Mouse (Mus musculus): ENCODE measurements around the gene Rnf223.
A peak's percentile ranks its signal among the peaks of the same experiment; 100 is the strongest.

Rnf223 gene

DNA sequence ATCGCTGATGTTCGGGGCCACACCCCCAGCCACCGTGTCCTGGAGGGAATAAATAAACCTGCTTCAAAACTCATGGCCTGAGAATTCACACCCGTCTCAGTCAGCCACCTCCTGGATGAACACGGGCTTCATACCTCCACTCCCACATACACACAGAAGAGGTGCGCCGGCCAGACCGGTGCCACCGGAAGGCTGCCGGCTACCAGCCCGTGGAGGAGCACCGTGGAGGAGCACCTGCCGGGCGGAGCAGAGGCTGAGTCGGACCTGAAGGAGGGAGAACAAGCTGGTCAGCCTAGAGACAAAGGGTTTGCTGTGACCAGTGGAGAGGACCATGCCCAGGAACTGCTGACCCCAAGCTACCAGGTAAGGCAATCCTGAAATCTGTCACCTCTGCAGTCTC, at the start of gene Rnf223:
Gene Rnf223, plus strand, starts transcription at position 78 of the 400 bp plus-strand sequence.
- no peak for DNase-seq

DNA sequence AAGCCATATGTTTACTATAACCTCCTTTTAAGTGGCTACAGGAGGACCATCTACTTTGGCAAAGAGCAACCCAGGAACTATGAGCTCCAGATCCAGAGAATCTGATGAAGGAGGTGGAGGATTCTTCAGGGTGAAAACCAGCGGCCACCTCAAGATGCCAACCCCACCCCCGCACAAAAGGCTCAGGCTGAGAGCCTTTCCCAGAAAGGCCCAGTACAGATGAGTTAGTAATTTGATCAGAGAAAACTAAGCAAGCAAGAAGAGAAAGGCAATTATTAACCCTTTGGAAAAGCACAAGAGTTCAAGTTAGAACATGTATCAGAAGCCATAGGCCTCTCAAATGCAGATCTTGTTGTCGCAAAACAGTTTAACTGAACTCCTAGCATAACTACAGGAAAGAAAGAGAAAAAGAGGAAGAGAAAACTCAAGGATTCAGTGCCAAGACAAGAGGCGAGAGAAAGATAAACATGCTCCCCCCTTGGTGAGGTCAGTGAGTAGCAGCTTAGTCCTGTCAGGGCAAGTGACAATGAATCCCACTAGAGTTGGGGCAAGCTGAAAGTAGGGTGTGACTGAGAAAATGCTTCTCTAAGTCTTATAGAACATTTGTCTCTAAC, 47.6 kb upstream of the Rnf223 start:
- DNase-seq: no peak

DNA sequence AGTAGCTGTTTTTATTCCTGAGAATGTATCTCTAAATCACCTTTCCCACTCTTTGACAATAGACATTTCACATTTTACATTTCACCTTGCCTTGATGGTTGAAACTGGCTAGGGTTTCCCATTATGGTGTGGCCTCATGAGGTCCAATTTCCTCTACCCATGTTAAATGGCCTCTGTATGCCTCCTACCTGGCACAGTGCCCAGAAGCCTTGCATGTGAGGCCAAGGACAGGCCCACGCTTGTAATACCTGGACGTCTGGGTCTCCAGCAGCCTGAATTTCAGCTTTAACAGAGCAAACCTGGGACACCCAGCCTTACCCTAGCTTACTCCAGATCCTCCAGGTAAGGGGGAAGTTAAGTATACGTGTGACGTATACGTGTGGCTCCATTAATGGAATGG, 47.0 kb upstream of the Rnf223 start:
- DNase-seq: no peak

DNA sequence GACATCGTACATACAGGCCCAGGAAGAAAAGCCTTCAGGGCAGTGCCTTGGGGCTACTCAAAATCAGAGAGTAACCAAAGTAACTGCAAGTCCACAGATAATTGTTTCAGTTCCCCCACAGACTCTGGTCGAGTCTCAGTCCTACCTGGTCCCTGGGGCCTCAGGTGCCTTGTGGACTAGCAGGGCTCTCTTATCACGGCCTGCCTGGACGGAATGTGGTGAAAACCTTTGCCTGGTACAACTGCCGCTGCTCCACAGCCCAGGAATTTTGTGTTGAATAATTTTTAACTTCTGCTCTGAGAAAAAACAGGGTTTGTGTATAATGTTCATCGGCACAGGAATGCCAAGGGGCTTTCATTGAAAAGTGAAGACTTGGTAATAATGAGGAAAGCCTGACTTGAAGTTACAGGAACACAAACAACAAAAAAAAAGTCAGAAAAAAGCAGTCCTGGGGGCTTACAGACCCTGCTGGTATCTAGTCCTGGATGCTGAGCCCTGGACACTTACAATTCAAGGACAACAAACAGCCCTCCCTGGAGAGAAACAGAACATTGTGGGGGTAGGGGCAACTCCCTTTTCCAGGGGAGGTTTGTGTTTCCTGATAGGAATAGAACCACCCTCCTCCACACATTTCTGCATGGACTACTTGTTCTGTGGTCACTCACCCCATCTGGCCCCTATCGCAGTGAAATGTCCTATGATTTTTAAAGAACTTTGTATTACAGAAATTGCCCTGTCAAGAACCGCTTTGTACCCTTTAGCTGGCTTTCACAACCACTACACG, 46.0 kb upstream of the Rnf223 start:
- DNase-seq: no peak

DNA sequence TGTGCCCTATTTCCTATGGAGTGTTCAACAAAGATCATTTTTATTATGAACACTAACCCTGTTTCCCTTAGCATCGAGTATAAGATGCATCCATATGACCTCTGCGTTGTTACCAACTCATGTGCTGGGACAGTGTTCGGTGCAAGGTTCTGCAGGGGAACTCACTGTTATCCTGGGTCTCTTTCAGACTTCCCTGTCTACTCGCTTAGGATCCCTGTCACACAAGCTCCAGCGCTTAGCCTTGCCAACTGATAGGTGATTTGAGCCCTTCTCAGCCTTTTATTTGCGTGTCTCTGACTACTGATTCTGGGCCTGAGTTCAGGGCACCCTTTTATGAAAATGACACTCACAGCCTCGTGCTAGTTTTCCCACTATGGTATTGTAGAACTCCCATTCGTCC, 45.1 kb upstream of the Rnf223 start:
- no peak for DNase-seq

DNA sequence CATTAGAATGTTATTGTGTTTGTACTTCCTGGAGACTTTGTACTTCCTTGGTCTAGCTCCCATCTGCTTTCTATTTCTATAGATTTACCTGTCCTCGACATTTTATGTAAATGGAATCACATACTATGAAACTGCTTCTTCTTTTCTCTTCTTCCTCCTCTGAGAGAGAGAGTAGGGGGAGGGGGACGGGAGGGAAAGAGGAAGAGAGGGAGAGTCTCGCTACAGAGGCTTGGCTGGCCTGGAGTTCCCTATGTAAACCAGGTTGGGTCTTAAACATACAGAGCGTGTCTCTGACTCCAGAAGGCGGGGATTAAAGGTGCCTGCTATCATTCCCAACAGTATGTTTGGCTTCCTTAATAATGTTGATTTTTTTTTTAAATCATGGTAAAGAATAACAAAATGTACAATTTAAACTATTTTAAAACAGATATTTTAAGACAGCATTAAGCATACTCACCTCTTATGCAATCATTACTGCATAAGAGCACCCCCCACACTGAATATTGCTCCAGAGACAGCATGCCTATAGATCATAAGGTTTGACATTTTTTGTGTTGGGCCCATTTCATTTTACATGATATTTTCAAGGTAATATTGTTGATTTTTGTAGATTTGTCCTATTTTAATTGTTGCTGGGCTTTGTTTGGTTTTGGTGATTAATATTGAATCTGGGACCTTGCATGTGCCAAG, 42.8 kb upstream of the Rnf223 start:
- DNase-seq: no peak

DNA sequence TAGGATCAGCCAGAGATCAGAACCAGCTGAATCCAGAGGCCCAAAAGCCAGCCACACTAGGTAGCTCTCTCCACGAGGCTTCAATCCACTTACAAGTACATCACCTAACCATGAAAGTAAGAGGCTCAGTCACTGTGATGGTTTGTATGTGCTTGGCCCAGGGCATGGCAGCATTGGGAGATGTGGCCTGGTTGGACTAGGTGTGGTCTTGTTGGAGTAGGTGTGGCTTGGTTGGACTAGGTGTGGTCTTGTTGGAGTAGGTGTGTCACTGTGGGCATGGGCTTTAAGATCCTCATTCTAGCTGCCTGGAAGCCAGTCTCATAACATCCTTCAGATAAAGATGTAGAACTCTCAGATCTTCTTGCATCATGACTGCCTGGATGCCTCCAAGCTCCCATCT, 39.1 kb upstream of the Rnf223 start:
- no peak for DNase-seq

DNA sequence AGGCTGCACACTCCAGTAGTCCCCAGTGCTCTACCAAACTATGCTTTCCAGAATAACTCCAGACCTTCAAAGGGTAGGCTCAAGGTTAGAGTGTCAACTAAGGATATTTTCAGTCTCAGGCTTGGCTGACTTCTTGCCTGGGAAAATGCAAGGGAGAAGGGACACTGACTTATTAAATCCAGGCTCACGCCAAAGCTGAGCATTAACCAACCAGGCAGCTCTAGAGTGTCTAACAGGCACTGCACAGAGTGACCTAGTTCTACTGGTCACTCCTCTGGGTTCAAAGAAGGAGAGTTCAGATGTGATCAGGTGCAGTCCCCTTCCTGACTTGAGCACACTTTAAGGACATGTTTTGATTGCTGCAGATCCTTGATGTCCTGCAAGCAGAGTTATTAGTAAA, 37.5 kb upstream of the Rnf223 start:
- no peak for DNase-seq

DNA sequence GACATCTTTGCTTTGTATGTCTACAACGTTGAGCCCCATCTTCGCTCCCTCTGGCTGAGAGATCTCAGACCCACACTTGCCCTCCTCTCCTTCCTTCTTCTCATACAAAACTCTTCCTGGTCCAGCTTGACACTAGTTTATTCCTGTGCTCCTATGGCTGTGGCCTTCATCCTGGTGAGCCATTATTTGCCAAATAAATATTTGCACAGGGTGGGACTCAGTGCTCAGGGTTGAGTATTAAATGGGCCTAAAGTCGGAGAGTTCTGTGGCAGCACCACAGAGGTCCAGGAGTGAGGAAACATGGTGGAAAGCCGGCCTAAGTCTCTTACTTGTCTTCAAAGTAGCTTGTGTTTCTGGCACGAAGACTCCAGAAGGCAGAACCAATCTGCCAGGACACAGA, 36.6 kb upstream of the Rnf223 start:
- no peak for DNase-seq

DNA sequence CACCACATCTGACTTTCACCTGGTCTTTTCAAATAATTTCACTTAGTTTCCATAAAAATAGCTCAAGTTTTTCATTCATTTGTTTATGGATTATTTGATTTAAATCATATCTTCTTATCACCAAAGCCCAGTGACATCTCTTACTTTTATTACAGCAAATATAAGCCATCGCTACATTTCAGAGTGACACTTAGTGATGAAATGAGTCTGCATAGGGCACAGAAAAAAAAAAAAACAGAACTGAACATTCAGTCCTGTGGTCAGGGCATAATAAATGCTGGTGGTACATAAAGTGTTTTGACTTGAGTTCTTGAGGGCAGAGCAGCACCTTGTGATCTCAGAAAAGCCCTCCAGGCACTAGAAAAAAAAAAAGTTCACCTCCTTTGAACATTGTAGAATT, 34.1 kb upstream of the Rnf223 start:
- DNase-seq: no peak

DNA sequence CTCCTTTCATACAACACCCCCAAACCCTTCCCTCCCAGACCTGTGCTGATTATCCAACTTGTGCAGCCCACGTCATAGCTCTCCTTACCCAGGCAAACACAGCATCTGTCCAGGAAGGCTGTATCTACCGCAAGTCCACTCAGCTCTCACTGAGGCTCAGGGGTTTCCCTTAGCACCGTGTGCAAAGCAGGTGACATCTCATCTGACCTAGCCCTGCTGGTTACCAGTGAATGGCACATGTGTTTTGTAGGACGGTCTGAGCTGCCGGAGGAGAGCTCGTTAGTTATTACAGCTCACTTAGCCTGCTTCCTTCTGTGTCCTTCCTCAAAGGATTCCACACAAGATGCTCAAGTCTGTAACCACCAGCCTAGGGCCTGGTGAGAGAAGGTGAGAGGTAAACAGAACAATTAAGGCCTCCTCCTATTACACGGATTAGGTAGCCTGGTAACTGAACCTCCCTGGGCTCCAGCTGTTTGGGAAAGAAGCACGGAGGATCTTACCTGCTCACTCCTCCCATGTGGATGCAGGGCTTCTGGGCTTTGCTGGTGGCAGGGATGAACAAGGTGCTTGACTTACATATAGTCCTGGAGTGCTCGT, 32.4 kb upstream of the Rnf223 start:
- no peak for DNase-seq

DNA sequence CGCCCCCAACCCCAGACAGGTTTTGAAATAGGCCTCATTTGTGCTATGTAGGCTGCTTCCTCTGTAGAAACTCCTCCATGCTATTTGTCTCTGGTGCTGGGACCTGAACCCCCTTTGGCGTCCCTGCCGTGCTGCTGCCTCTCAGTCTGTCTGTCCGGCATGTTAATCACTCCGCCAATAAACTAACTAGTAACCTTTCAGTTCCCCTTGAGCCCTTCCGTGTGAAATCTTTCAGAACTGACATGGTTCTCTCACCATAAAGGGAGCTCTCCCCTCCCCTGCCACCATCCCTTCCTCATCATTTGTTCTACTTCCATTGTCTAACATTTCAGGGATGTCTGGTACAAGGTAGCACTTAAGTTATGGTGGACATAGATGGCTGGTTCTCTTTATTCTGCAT, 30.9 kb upstream of the Rnf223 start:
- no peak for DNase-seq

DNA sequence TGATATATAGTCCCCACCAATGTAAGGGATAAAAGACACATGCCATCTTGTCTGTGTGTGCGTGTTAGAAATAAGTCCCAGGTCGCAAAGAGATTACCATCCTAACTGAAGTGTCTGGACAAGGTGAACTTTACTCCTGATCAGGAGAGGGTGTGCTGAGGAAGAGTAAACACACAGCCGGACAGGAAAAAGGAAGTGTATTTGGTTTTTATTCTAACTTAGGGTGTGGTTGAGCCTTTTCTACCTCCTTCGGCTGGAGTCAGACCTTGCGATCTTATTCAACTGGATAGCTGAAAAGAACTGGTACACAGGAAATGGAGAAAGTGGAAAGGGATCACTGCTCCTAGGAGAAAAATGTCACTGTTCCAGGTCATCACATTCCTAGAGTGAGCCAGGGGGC, 29.8 kb upstream of the Rnf223 start:
- no peak for DNase-seq

DNA sequence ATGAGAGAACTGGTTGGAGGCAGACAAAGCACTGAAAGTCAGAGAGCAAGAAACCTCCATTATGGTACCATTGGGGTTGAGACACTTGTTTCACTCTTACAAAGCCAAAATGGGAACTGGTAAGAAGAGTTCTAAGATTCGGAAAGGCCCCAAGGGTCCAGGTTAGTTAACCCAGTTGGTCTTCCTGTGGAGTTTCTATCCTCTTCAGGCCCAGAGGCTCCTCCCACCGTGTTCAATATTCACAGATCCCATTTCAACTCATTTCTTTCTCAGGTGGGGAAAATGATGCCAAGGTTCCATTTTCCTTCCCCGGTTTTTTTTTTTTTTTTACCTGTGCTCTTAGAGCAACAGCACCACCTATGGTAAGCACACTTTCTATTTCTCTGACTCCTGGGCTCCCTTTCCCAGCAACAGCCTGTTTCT, 28.8 kb upstream of the Rnf223 start:
- no peak for DNase-seq

DNA sequence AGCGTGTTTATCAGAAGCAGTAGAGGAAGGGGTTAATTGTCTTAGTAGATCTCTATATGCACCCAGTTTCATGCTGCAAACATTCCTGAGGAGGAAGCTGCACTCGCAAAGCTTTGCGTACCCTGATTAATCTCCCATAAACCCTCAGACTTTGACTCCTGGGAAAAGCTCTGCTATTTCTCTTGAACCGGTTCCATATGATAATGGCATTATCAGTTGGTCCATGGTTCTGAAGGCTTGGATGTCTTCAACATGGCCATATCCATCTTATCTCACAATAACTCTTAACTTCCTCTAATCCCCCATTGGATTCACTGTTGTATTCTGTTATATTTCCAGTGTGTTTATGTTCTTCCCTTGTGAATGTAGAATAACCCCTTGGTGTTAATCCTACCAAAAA, 27.0 kb upstream of the Rnf223 start:
- no peak for DNase-seq

DNA sequence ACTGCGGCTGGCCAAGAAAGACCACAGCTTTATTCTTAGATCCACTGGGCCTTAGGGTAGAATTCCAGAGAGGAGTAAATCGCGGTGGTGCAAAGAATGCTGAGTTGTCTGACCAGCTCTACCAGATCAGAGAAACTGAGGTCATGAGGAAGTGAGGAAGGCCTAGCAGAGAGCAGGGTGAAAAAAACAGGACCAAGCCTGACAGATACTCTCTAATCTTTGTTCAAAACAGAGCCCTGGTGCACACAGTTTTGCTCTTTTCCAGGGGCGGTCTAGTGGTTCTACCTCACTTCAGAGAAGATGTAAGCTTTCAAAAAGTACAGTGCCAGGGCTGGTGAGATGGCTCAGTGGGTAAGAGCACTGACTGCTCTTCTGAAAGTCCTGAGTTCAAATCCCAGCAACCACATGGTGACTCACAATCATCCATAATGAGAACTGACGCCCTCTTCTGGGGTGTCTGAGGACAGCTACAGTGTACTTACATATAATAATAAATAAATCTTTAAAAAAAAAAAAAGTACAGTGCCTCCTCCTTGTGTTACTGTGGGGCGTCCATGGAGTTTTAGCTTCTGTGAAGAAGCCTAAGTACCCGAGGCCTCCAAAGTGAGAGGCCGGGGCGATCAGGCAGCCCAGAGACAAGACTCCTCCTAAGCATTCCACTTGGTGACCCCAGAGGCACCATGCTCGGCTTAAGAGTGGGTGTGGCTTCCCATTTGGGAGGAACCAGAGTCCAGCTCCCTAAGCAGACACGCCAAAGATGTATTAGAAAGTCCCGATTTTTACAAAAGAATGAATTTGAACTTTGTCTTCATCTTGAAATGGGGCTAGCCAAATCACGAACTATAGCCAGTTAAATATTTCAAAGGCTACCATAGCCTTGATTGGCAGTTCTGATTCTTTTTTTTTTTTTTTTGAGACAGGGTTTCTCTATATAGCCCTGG, 21.4 kb upstream of the Rnf223 start:
- peak; percentile 43 for DNase-seq

DNA sequence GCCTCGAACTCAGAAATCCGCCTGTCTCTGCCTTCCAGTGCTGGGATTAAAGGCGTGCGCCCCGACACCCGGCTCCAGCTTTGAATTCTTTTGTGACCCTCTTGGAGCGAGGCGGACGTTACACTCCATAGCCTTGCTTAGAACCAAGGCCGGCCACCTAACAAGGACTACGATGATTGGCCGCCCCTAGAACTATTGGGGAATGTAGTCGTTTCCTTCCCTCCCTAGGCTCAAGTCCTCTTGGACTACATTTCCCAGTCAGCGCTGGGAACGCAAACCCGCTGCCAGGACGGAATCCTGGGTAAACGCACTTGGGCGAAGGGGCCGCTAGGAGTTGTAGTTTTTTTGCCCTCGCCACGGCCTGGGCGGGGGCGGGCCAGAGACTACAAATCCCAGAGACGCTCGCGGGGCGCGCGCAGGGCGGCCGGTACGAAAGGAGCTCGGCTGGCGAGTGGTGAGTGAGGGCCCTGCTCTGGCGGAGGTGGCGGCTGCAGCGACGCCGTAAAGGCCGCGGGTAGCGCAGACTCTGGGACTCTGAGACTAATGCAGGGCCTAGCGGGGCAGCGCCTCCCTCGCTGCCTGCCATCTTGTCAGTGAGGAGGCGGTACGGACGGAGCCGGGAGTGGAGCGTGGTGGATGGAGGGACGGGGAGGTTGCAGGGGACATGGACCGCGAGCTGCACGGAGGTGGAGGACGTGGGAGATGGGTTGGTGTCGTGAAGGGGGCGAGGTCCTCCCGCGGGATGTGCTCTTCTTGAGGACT, 20.6 kb upstream of the Rnf223 start, which contains the start of gene 9430015G10Rik:
Gene 9430015G10Rik, plus strand, starts transcription at position 413 of the 762 bp plus-strand sequence.
- peak; percentile 96 for DNase-seq

DNA sequence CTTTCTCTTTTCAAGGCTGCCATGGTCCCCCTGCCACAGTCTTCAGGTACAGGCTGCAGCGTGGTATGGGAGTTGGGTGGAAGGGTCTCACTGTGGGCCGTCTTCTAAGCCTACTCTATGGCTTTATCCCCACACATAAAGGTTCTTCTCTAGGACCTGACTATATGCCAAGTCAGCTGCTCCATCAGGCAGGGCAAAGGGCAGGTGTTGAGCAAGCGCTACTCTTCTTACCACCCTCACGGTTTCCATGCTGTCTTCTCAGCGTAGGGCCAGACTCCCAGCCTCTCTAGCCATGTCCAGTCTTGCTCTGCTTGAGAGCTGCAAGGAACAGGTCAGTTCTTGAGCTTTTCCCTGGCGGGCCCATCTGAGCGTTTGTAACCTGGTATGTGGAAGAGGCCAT, 6.2 kb upstream of the Rnf223 start:
- DNase-seq: no peak

DNA sequence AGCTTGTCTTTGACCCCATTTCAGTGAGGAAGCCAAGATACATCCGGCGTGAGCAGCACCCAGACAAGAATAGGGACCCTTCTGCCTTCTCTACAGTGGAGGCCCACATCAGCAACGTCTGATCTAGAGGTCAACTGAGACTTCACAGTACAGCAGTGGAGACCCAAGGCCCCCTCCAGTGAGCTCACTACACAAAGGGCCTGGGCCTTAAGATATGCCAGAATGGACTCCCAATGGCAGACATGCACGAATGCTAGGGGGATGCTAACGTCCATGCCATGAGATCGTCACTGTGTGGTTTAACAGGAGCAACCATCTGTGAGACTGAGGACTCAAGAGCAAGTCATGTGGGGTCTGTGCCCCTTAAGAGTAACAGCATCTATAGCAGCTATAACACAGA, 4.9 kb upstream of the Rnf223 start:
- no peak for DNase-seq

DNA sequence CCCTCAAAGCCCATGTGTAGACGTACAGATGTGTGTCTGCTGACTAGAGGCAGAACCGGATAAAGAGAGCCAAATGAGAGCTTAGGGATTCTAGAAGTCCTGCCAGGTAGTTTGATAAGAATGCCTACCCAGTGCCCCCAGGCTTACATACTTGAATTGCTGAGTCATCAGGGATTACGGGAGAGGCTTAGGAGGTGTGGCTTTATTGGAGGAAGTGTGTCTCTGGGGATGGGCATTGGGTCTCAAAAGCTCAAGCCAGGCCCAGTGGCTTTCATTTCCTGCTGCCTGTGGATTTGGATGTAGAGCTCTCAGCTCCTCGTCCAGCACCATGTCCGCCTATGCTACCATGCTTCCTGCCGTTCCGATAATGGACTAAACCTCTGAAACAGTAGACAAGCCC, 3.5 kb upstream of the Rnf223 start:
- DNase-seq: no peak

DNA sequence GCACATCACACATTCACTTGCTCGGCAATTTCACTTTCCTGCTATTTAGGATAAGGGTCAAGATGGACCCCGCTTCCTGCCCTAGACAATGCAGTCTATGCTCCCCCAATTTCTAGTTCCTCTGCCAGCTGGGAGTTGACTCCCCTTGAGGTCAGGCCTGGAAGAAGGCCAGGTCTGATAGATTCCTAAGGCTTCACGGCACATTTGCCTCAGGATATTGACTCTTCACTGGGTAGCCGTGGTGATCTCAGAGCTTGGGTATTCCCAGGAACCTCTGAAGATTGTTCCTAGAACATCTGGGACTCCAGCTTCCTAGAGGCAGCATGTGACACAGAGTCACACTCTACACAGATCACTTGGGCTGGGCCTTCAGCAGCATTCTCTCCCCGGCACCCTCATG, 1.6 kb upstream of the Rnf223 start:
- no peak for DNase-seq

DNA sequence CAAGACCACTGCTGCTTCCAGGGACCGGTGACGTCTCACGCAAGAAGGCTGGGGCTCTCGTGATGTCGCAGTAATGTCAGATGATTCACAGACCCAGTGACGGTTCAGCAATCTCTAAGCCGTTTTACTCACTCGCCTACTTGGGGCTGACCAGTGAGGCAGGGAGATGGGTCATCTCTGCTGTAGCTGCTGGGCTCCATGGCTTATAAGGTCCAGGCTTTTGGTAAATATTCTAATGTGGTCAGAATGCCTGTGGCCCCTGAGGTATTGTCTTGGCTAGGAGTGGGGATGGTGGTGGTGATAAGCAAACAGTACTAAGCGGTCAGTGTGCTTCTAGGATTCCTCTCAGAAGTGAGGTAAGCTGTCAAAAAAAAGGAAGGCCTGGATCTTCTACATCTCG, 627 bp downstream of the Rnf223 start:
- no peak for DNase-seq
